Mouse (Mus musculus) thymus, adult 2 months (tissue): ENCODE results near the gene Fhdc1. TPM values are rescaled to one million over a fixed set of nuclear protein-coding genes. Genes with fewer than 3 reads are reported as not detected.

Experiments used
- DNase-seq: peaks from one replicate; pipeline ENCODE4 v3.0.0; 2021
- H3K27ac ChIP-seq: fragments of 200-500 bp; 2 replicates; pipeline ENCODE4 v1.5.1; 2012; ENCODE audit warnings: low read length, control low read depth; ENCODE audit not compliant: control insufficient read depth, insufficient read depth
- H3K27me3 ChIP-seq: fragments of 200-500 bp; 2 replicates; pipeline ENCODE4 v1.6.1; 2012; ENCODE audit warnings: mild to moderate bottlenecking, low read length, moderate library complexity, mixed read lengths; ENCODE audit not compliant: control insufficient read depth, insufficient read depth
- H3K36me3 ChIP-seq: fragments of 200-500 bp; 2 replicates; pipeline ENCODE4 v1.6.1; 2012; ENCODE audit warnings: mild to moderate bottlenecking, low read length, moderate library complexity; ENCODE audit not compliant: control insufficient read depth, insufficient read depth
- H3K4me1 ChIP-seq: fragments of 200-500 bp; replicated peaks from 2 replicates; pipeline ENCODE4 v1.6.1; 2012; ENCODE audit warnings: low read length; ENCODE audit not compliant: control insufficient read depth, insufficient read depth
- H3K4me3 ChIP-seq: fragments of 200-500 bp; 2 replicates; pipeline ENCODE4 v1.5.1; 2012; ENCODE audit warnings: mild to moderate bottlenecking, low read length, control low read depth, moderate library complexity; ENCODE audit not compliant: control insufficient read depth, insufficient read depth
- CTCF ChIP-seq: fragments of 200-500 bp; IDR thresholded peaks from 2 replicates; pipeline ENCODE4 v1.5.1; 2012; ENCODE audit warnings: mild to moderate bottlenecking, control low read depth, low read length, moderate library complexity, borderline replicate concordance; ENCODE audit not compliant: control insufficient read depth, poor library complexity, insufficient read depth; ENCODE audit errors: extremely low read depth
- POLR2A ChIP-seq: fragments of 200-500 bp; IDR thresholded peaks from 2 replicates; pipeline ENCODE4 v1.6.1; 2012; ENCODE audit warnings: mild to moderate bottlenecking, low read length, control low read depth, moderate library complexity; ENCODE audit not compliant: control insufficient read depth, poor library complexity, insufficient read depth; ENCODE audit errors: extremely low read depth
- WGBS: fragments of 180-500 bp; shearing (Covaris S2); methylation state at CpG from one replicate; pipeline ENCODE4 v1.1.7; 2018; 5-methylcytosine and 5-hydroxymethylcytosine counted together
- polyA plus RNA-seq: library from polyadenylated mRNA; depleted of rRNA; stranded (reverse); fragments of >200 nt; gene quantifications from 2 replicates; pipeline ENCODE4 v1.2.3, GENCODE M21; 2012

The Fhdc1 gene
- polyA plus RNA-seq, 1 experiment: 0.49 TPM

GRCm38 (mm10) chr3:84484891-84485290 lies 4.7 kb upstream of the Fhdc1 start:
- Histone ChIP-seq H3K27me3 (peaks cover 11% of the 10 kb centered on the region; the same call in 1 of the 2 replicates), H3K4me3 (no peak overlapping the region), H3K4me1 (peaks cover 2% of the 10 kb centered on the region; the same call in 1 of the 2 replicates), H3K27ac (no peak overlapping the region), H3K36me3 (no peaks in the 10 kb centered on the region)
- TF ChIP-seq POLR2A (no peak), CTCF (no peak)
- 93% methylated on average over 3 of the region's 3 CpGs for WGBS
- no peak for DNase-seq

GRCm38 (mm10) chr3:84484333-84484732 lies 4.1 kb upstream of the Fhdc1 start:
- TF ChIP-seq CTCF: no peak
- no peak for TF ChIP-seq POLR2A
- Histone ChIP-seq H3K27ac (no peak overlapping the region), H3K4me1 (peaks cover 2% of the 10 kb centered on the region; the same call in 1 of the 2 replicates), H3K36me3 (no peaks in the 10 kb centered on the region), H3K4me3 (no peak overlapping the region), H3K27me3 (peaks cover 13% of the 10 kb centered on the region; the same call in 1 of the 2 replicates)
- 97% methylated on average over 4 of the region's 4 CpGs for WGBS
- no peak for DNase-seq

- Histone ChIP-seq H3K36me3 (no peaks in the 10 kb centered on the region), H3K27me3 (peaks cover 15% of the 10 kb centered on the region; the same call in 1 of the 2 replicates)
Measured at GRCm38 (mm10) chr3:84482121-84482520, 1.9 kb upstream of the Fhdc1 start.

GRCm38 (mm10) chr3:84481104-84481503 lies 875 bp upstream of the Fhdc1 start:
- Histone ChIP-seq H3K27ac (no peak overlapping the region), H3K36me3 (no peaks in the 10 kb centered on the region), H3K4me1 (peaks cover 2% of the 10 kb centered on the region; the same call in 1 of the 2 replicates), H3K4me3 (no peak overlapping the region), H3K27me3 (peaks cover 15% of the 10 kb centered on the region; the same call in 1 of the 2 replicates)
- WGBS: 6% methylated on average over 11 of the region's 11 CpGs
- DNase-seq: no peak
- no peak for TF ChIP-seq CTCF

More at GRCm38 (mm10) chr3:84482121-84482520, 1.9 kb upstream of the Fhdc1 start:
- H3K27ac ChIP-seq: no peak overlapping the region
- TF ChIP-seq CTCF: no peak
- no peak for TF ChIP-seq POLR2A
- no peak for DNase-seq
- WGBS: 95% methylated on average over 6 of the region's 6 CpGs
- H3K4me3 ChIP-seq: no peak overlapping the region
- H3K4me1 ChIP-seq: peaks cover 2% of the 10 kb centered on the region; the same call in 1 of the 2 replicates

- DNase-seq: no peak
- Histone ChIP-seq H3K36me3 (no peaks in the 10 kb centered on the region), H3K4me1 (peaks cover 2% of the 10 kb centered on the region; the same call in 1 of the 2 replicates), H3K4me3 (peak overlapping the region; percentile 25), H3K27ac (no peak overlapping the region), H3K27me3 (peaks cover 15% of the 10 kb centered on the region; the same call in 1 of the 2 replicates)
- 2% methylated on average over 61 of the region's 61 CpGs for WGBS
- TF ChIP-seq CTCF: no peak
- TF ChIP-seq POLR2A: no peak
Measured at GRCm38 (mm10) chr3:84479293-84480005, 780 bp downstream of the Fhdc1 start.

- Histone ChIP-seq H3K27me3 (peaks cover 15% of the 10 kb centered on the region; the same call in 1 of the 2 replicates), H3K4me3 (no peak overlapping the region), H3K27ac (no peak overlapping the region), H3K4me1 (peaks cover 2% of the 10 kb centered on the region; the same call in 1 of the 2 replicates), H3K36me3 (no peaks in the 10 kb centered on the region)
- DNase-seq: no peak
- 56% methylated on average over 12 of the region's 12 CpGs for WGBS
- TF ChIP-seq POLR2A: no peak
Measured at GRCm38 (mm10) chr3:84478896-84479292, 1.3 kb downstream of the Fhdc1 start.
